Mouse (Mus musculus): ENCODE results near the gene Ppox. TPM values are rescaled to one million over a fixed set of nuclear protein-coding genes. Genes with fewer than 3 reads are reported as not detected.

Ppox gene
- polyA plus RNA-seq, 1 experiment from 2014 or later = 42.9 TPM

GRCm38 (mm10) chr1:171285096-171285892 is 4.3 kb upstream of the Ppox start:
- Histone ChIP-seq H3K27me3 (ENCODE audit: control insufficient read depth, insufficient read depth, low read length) (no peaks in the 10 kb centered on the region), H3K9me3 (ENCODE audit: control insufficient read depth, low read length) (no peaks in the 10 kb centered on the region), H3K36me3 (ENCODE audit: control insufficient read depth, insufficient read depth, low read length) (peaks cover 69% of the 10 kb centered on the region), H3K4me3 (ENCODE audit: control insufficient read depth in 1 of 2, insufficient read depth in 1 of 2, low read depth in 1 of 2, low read length in 2 of 2) (no peak overlapping the region), H3K4me2 (ENCODE audit: low read length) (no peak overlapping the region), H3K9ac (ENCODE audit: low read length) (0 out of 2 replicates have a peak overlapping the region, but pooled peaks have one; percentile 25), H3K4me1 (ENCODE audit: control insufficient read depth in 2 of 2, insufficient read depth in 2 of 2, low read length in 2 of 2) (peaks cover 5 to 24% of the 10 kb centered on the region in 2 experiments), H3K27ac (replicated peaks in 1 of 2; ENCODE audit: control insufficient read depth in 1 of 2, insufficient read depth in 1 of 2, low read depth in 2 of 2, low read length in 2 of 2) (no peak overlapping the region)
- 84% methylated on average over 20 of the region's 20 CpGs for WGBS
- no peak for ATAC-seq (ENCODE audit: insufficient number of reproducible peaks, insufficient read depth, low FRiP score, low read depth)

GRCm38 (mm10) chr1:171284491-171284890 is 3.5 kb upstream of the Ppox start:
- Histone ChIP-seq H3K9ac (ENCODE audit: low read length) (no peak overlapping the region), H3K4me1 (ENCODE audit: control insufficient read depth in 2 of 2, insufficient read depth in 2 of 2, low read length in 2 of 2) (peaks cover 10 to 32% of the 10 kb centered on the region in 2 experiments), H3K4me2 (ENCODE audit: low read length) (no peak overlapping the region), H3K27me3 (ENCODE audit: control insufficient read depth, insufficient read depth, low read length) (no peaks in the 10 kb centered on the region), H3K9me3 (ENCODE audit: control insufficient read depth, low read length) (no peaks in the 10 kb centered on the region), H3K27ac (replicated peaks in 1 of 2; ENCODE audit: control insufficient read depth in 1 of 2, insufficient read depth in 1 of 2, low read depth in 2 of 2, low read length in 2 of 2) (no peak overlapping the region), H3K36me3 (ENCODE audit: control insufficient read depth, insufficient read depth, low read length) (peaks cover 62% of the 10 kb centered on the region), H3K4me3 (ENCODE audit: control insufficient read depth in 1 of 2, insufficient read depth in 1 of 2, low read depth in 1 of 2, low read length in 2 of 2) (no peak overlapping the region)
- WGBS = 91% methylated on average over 15 of the region's 15 CpGs
- ATAC-seq (ENCODE audit: insufficient number of reproducible peaks, insufficient read depth, low FRiP score, low read depth) = no peak

GRCm38 (mm10) chr1:171283188-171284160 is 2.5 kb upstream of the Ppox start:
- H3K4me2 ChIP-seq (ENCODE audit: low read length) = no peak overlapping the region
- ATAC-seq (ENCODE audit: insufficient number of reproducible peaks, insufficient read depth, low FRiP score, low read depth) = no peak
- H3K27ac ChIP-seq (replicated peaks in 1 of 2; ENCODE audit: control insufficient read depth in 1 of 2, insufficient read depth in 1 of 2, low read depth in 2 of 2, low read length in 2 of 2) = no peak overlapping the region
- H3K36me3 ChIP-seq (ENCODE audit: control insufficient read depth, insufficient read depth, low read length) = peaks cover 56% of the 10 kb centered on the region
- 91% methylated on average over 18 of the region's 18 CpGs for WGBS
- H3K4me1 ChIP-seq (ENCODE audit: control insufficient read depth in 2 of 2, insufficient read depth in 2 of 2, low read length in 2 of 2) = peaks cover 10 to 32% of the 10 kb centered on the region in 2 experiments
- no peaks in the 10 kb centered on the region for H3K9me3 ChIP-seq (ENCODE audit: control insufficient read depth, low read length)
- no peak overlapping the region for H3K9ac ChIP-seq (ENCODE audit: low read length)
- H3K4me3 ChIP-seq (ENCODE audit: control insufficient read depth in 1 of 2, insufficient read depth in 1 of 2, low read depth in 1 of 2, low read length in 2 of 2) = no peak overlapping the region
- no peaks in the 10 kb centered on the region for H3K27me3 ChIP-seq (ENCODE audit: control insufficient read depth, insufficient read depth, low read length)

GRCm38 (mm10) chr1:171282086-171282805 is 1.3 kb upstream of the Ppox start:
- Histone ChIP-seq H3K36me3 (ENCODE audit: control insufficient read depth, insufficient read depth, low read length) (peaks cover 65% of the 10 kb centered on the region), H3K9me3 (ENCODE audit: control insufficient read depth, low read length) (no peaks in the 10 kb centered on the region), H3K4me3 (ENCODE audit: control insufficient read depth in 1 of 2, insufficient read depth in 1 of 2, low read depth in 1 of 2, low read length in 2 of 2) (peak overlapping the region in 1 of 2 experiments; percentile 76; a peak in 1 of 4 replicates), H3K4me2 (ENCODE audit: low read length) (peak overlapping the region; percentile 92), H3K27ac (replicated peaks in 1 of 2; ENCODE audit: control insufficient read depth in 1 of 2, insufficient read depth in 1 of 2, low read depth in 2 of 2, low read length in 2 of 2) (no peak overlapping the region), H3K27me3 (ENCODE audit: control insufficient read depth, insufficient read depth, low read length) (no peaks in the 10 kb centered on the region), H3K4me1 (ENCODE audit: control insufficient read depth in 2 of 2, insufficient read depth in 2 of 2, low read length in 2 of 2) (peaks cover 8 to 25% of the 10 kb centered on the region in 2 experiments), H3K9ac (ENCODE audit: low read length) (peak overlapping the region; percentile 78)
- ATAC-seq (ENCODE audit: insufficient number of reproducible peaks, insufficient read depth, low FRiP score, low read depth) = no peak
- 72% methylated on average over 18 of the region's 18 CpGs for WGBS

- 2% methylated on average over 10 of the region's 10 CpGs for WGBS
- Histone ChIP-seq H3K9ac (ENCODE audit: low read length) (peak overlapping the region; percentile 78), H3K27ac (replicated peaks in 1 of 2; ENCODE audit: control insufficient read depth in 1 of 2, insufficient read depth in 1 of 2, low read depth in 2 of 2, low read length in 2 of 2) (peak overlapping the region; percentile 78 to 89), H3K9me3 (ENCODE audit: control insufficient read depth, low read length) (no peaks in the 10 kb centered on the region), H3K27me3 (ENCODE audit: control insufficient read depth, insufficient read depth, low read length) (no peaks in the 10 kb centered on the region), H3K36me3 (ENCODE audit: control insufficient read depth, insufficient read depth, low read length) (peaks cover 69% of the 10 kb centered on the region), H3K4me1 (ENCODE audit: control insufficient read depth in 2 of 2, insufficient read depth in 2 of 2, low read length in 2 of 2) (peaks cover 6 to 20% of the 10 kb centered on the region in 2 experiments), H3K4me2 (ENCODE audit: low read length) (peak overlapping the region; percentile 92), H3K4me3 (ENCODE audit: control insufficient read depth in 1 of 2, insufficient read depth in 1 of 2, low read depth in 1 of 2, low read length in 2 of 2) (peak overlapping the region; percentile 61 to 76)
- ATAC-seq (ENCODE audit: insufficient number of reproducible peaks, insufficient read depth, low FRiP score, low read depth) = peak; percentile 49
These were observed 540 bp upstream of the Ppox start for GRCm38 (mm10) chr1:171281528-171281923.

GRCm38 (mm10) chr1:171280250-171280915 is 603 bp downstream of the Ppox start:
- Histone ChIP-seq H3K4me2 (ENCODE audit: low read length) (peak overlapping the region; percentile 92), H3K4me3 (ENCODE audit: control insufficient read depth in 1 of 2, insufficient read depth in 1 of 2, low read depth in 1 of 2, low read length in 2 of 2) (peak overlapping the region; percentile 76 to 96), H3K27me3 (ENCODE audit: control insufficient read depth, insufficient read depth, low read length) (no peaks in the 10 kb centered on the region), H3K27ac (replicated peaks in 1 of 2; ENCODE audit: control insufficient read depth in 1 of 2, insufficient read depth in 1 of 2, low read depth in 2 of 2, low read length in 2 of 2) (peak overlapping the region; percentile 65 to 69), H3K9ac (ENCODE audit: low read length) (peak overlapping the region; percentile 87), H3K9me3 (ENCODE audit: control insufficient read depth, low read length) (no peaks in the 10 kb centered on the region), H3K36me3 (ENCODE audit: control insufficient read depth, insufficient read depth, low read length) (peaks cover 69% of the 10 kb centered on the region), H3K4me1 (ENCODE audit: control insufficient read depth in 2 of 2, insufficient read depth in 2 of 2, low read length in 2 of 2) (peaks cover 6 to 16% of the 10 kb centered on the region in 2 experiments)
- ATAC-seq (ENCODE audit: insufficient number of reproducible peaks, insufficient read depth, low FRiP score, low read depth) = peak; percentile 7; the same call in 1 of the 2 replicates
- under 1% methylated on average over 25 of the region's 25 CpGs for WGBS

Measured in heart, embryonic 14.5 days (tissue).